Mouse (Mus musculus): ENCODE measurements around the gene Creld2. TPM values are rescaled to one million over a fixed set of nuclear protein-coding genes. Genes with fewer than 3 reads are reported as not detected.

The Creld2 gene
- polyA plus RNA-seq (2012; rRNA removed): 25.4 and 31.2 TPM in 2 replicates

DNA sequence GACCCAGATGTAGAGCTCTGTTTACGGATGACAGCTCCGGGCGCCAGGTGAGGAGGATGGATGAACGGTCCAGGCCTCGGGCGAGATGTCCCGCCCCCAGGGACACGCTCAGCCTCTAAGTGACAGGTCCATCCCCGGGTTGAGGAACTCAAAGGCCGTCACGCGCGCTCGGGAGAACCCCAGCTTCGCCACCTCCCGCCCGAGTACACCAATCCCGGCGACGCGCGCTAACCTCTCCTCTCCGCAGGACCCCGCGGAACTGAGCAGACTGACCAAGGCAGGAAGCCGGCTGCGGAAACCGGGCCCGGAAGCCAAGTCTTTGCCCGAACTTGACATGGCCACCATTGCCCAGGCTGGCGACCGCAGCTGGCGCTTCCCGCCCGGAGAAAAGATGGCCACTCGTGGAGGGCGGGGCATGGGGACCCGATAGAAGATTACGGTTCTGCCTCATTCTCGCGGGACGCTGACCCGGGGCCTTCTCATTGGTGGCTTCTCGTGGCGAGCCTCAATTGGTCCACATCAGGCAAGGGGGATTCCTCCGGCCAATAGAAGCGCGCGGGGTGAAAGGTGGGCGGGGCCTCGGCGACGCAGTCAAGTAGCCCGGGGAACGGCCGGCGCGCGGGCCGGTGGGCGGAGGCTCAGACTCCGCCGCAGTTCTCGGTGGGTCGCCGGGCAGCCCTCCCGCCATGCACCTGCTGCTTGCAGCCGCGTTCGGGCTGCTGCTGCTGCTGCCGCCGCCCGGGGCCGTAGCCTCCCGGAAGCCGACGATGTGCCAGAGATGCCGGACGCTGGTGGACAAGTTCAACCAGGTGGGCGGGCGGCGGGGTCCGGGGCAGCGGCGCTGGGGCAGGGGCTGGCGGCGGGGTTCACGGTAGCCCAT, at the start of gene Creld2, which contains the start of gene Alg12:
Gene Creld2, plus strand, starts transcription at position 621 of the 880 bp plus-strand sequence.
Gene Alg12, minus strand, starts transcription at position 293 of the 880 bp plus-strand sequence.

DNA sequence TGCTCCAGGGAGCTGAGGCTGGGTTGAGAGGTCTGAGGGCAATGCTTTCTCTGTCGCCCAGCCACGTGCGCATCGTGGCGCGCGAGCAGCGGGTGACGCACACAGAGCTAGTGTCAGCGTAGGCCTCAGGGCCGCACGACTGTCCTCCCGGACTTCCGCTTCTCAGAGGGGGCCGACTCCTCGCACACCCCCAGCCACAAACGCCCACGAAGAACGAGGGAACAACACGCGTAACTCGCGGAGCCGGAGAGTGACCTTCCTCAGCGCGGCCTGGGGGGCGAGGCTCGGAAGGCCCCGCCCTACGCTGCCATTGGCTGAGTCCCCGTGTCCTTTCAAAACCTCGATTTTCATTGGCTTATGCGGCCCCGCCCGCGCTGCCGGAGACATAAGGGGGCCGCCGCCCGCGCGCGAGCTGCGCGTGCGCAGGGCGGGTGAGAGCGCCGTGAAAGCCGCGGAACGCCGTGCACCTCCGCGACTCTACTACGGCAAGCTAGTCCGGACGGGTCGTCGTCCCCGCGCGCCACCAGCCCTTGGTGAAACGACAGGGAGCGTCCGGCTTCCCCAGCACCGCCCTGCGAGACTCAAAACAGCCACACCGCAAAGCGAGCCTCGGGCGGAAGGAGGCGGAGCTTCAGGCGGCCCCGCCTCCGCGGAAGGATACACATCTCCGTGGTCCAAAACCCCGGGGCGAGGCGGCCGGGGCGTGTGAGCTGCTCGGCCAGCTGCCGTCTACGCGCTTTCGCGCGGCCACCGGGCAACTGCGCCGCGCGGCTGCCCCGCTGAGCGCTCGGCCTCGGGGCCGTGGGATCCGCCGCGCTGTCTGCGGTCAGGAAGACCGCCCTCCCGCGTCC, 42.6 kb downstream of the Creld2 start, which contains the start of gene Pim3:
Gene Pim3, plus strand, starts transcription at position 415 of the 851 bp plus-strand sequence.

Other genes starting within 250 kb of the Creld2 start
- not detected in 2 replicates for gene Zdhhc25, start 219.3 kb upstream of the Creld2 start, polyA plus RNA-seq (2012; rRNA removed)
- 6.0 and 6.6 TPM in 2 replicates for gene Brd1, start 85.4 kb upstream of the Creld2 start, polyA plus RNA-seq (2012; rRNA removed)
- gene Zbed4, start 68.0 kb upstream of the Creld2 start, polyA plus RNA-seq (2012; rRNA removed): 4.6 and 4.7 TPM in 2 replicates
- 5.2 and 5.8 TPM in 2 replicates for gene Alg12, start 328 bp upstream of the Creld2 start, polyA plus RNA-seq (2012; rRNA removed)
- 12.1 and 25.9 TPM in 2 replicates for gene Pim3, start 42.5 kb downstream of the Creld2 start, polyA plus RNA-seq (2012; rRNA removed)
- gene Ttll8, start 134.8 kb downstream of the Creld2 start, polyA plus RNA-seq (2012; rRNA removed): 0.04 and 0.09 TPM in 2 replicates
- gene Mlc1, start 159.4 kb downstream of the Creld2 start, polyA plus RNA-seq (2012; rRNA removed): not detected in 2 replicates
- gene Mov10l1, start 163.3 kb downstream of the Creld2 start, polyA plus RNA-seq (2012; rRNA removed): 0.01 TPM in 1 of 2 replicates, not detected in the other
- not detected in 2 replicates for gene Panx2, start 240.1 kb downstream of the Creld2 start, polyA plus RNA-seq (2012; rRNA removed)